Mouse (Mus musculus): ENCODE results near the gene Ubash3b.

The Ubash3b gene

DNA sequence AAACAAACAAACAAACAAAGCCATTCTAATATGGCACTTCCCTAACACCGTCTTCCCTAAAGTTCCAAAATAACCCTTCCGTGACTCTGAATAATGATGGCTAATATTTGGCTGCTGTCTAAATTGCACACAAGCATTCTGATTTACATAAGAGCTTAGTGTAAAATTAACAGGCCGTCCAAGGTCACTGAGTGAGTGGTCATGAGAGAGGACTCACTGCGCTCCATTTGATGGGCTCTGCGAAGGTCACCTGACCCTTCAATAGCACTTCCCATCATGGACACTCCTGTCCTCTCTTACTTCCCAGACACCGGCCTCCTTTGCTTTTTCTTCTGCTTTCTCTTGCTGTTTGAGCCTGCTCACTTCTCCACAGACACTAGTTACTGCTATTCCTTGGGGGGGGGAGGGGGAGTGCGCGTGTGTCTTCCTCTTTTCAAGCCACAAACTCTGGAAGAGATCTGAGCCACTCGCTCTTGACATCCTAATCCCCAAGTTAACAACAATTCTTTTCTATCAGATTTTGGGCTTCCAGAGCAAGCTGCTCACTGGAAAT, 73.6 kb downstream of the Ubash3b start:
- DNase-seq, result peak; percentile 51 to 66

DNA sequence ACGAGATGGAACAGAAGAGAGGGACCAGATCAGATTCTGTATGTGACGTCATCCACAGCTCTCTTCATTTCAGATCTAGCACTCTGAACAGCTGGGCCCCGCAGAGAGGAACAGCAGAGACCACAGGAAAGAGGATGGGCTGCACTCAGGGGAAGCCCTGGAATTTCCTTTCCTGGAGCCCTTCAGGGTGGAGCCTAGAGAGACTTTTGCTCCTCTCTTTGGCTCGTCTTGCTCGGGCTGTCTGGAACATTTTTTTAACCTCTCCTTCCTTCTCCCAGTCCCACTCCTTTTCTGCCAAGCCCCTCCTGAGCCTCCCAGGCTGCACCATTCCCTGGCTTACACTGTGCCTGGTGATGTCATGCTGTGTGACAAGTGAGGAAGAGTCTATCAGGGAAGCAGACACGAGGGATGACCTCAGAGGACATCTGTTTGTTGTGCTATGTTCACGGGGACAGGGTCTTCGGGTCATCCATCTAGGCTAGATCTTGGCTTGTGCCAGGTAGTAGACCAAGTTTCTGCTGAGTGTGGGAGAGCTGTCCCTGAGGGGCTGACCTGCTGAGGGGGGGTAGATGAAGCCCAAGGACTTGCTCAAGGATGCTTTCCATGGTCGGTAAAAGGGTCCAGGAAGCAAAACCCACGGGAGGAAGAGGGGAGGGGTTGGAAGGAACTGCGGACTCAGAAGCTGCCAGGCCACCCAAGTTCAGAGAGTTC, 77.2 kb downstream of the Ubash3b start:
- peak in 1 of 2 experiments; percentile 19 for DNase-seq

DNA sequence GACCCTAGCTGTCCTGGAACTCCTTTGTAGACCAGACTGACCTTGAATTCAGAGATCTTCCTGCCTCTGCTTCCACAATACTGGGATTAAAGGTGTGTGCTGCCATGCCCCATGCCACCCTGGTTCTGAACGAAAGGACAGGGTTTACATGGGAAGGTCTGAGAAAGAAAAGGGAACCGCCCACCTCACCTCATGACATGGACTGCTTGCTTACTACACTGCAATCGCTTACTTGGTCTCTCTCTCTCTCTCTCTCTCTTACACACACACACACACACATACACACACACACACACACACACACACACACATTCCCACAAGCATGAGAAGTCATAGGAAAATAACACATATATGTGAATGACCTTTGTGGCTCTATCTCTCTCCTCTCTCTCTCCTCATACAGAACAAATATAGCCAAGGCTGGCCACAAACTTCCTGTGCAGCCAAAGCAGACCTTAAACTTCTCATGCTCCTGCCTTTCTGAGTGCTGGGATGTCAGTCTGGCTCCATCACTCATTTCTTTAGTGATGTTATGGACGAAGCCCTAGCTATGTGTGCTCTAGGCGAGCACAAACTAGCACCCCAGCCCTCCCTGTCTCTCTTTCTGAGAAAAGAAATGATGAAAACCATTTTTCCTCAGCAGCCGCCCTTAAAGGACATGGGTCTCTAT, 78.0 kb downstream of the Ubash3b start:
- DNase-seq, result no peak

DNA sequence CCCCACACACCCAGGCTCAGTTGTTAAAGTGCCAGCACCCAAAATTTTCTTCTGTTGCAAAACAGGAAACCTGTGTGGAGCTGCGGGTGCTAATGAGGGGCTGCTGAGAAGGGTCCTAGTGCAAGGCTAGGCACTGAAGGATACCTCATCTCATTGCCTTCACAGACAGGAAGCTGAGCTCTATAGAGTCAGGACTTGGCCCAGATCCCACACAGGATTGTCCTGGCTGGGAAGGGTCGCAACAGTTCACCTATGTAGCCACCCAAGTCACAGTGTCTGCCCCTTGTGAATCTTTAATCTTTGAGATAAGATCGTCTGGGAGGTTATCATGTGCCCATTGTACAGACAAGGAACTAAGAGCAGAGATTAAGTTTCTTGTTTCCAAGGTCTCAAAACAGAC, 78.6 kb downstream of the Ubash3b start:
- DNase-seq, result no peak

DNA sequence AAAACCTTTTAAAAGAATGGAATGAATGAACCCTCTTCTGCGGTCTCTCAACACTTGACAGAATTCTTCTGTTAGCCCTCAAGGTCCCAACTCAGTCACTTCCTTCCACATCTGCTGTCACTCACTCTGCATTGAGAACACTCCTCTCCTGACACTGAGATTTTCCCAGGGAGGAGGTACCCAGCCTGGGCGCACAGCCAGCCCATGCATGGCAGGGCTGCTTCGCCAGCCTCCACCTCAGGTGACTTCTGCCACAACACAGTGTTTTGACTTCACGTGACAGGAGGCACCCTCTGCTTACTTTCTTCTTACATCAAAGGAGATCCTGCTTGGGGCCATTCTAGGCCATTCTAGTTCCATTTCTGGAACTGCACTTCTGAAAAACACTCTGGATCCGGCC, 80.6 kb downstream of the Ubash3b start:
- DNase-seq, result peak; percentile 39 to 51

DNA sequence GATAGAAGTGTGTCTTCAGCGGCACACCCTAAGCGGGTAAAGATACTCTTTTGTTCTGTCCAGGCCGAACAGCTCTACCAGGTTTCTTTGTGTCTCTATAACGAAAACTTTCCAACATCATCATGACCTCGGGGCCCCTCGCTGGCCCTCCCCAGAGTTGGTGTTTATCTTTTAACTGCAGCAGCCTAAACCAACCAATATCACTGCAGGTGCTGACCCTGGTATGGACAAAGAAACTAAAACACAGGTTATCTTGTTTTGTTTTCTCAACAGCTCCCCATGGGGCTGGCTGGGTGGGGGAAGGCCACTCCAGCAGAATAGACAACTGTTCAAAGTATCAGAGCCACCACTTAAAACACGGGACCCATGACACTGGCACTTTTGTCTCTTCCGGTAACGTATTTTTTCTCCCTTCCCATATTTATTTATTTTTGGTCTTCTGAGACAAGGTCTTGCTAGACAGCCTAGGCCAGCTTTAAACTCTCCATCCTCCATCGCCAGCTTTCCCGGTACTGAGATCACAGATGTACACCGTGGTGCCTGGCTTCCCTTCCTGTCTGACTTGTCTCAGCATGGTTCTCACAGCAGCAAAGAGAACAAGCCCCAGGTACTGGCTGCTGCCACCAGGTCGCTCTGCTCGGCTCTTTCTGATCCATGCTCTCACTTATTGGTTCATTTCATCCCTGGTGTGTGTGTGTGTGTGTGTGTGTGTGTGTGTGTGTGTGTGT, 81.9 kb downstream of the Ubash3b start:
- no peak for DNase-seq

DNA sequence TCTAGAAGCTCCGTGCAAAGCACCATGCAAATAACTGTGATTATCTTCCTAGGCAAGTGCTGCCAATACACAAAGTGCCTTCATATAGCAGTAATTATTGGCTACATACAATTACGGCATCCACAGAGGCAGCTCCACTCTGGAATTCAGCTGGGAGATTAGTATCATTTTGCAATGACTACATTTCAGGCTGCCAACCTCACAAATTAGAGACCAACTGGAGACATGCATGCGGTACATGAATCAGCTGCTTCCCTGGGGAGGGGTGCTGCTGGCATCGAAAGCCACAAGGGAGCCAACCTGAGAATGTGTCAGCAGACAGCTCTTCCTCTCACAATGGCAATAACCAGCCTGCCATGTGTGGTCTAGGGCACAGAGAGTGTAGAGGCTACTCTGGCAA, 83.3 kb downstream of the Ubash3b start:
- DNase-seq, result no peak

DNA sequence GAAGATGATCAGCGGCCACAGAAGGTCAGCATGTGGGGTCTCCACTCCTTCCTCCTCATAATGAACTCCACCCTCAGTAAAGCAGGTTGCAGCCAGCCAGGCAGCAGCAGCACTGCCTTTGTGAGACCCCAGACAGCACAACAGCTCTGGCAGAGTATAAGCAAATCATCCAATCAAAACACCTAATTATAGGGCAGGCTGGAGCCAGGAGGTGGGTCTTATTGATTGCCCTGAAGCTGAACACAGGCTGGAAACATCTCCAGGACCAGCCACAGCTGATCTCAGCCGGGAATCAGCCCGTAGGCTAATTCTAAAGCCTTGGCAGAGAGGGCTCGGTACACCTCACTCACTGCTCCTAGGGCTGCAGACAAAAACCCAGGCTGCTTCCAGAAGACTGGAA, 85.3 kb downstream of the Ubash3b start:
- no peak for DNase-seq

DNA sequence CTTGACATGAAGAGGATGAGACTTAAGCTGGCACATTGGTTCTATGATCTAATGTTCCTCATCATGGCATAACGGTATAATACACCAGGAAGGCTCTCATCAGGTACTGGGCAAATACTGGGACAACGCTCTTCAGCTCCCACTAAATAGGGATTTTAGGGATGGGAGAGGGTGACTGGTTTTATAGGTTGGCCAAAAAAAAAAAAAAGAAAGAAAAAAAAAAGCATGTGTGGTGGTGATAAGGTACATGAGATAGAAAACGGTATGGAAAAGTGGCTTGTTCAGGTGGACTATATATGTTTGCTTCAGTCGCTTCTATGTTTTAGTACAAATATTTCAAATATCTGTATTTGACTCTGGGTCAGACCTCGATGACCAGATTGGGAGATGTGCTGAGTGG, 86.0 kb downstream of the Ubash3b start:
- DNase-seq, result no peak

DNA sequence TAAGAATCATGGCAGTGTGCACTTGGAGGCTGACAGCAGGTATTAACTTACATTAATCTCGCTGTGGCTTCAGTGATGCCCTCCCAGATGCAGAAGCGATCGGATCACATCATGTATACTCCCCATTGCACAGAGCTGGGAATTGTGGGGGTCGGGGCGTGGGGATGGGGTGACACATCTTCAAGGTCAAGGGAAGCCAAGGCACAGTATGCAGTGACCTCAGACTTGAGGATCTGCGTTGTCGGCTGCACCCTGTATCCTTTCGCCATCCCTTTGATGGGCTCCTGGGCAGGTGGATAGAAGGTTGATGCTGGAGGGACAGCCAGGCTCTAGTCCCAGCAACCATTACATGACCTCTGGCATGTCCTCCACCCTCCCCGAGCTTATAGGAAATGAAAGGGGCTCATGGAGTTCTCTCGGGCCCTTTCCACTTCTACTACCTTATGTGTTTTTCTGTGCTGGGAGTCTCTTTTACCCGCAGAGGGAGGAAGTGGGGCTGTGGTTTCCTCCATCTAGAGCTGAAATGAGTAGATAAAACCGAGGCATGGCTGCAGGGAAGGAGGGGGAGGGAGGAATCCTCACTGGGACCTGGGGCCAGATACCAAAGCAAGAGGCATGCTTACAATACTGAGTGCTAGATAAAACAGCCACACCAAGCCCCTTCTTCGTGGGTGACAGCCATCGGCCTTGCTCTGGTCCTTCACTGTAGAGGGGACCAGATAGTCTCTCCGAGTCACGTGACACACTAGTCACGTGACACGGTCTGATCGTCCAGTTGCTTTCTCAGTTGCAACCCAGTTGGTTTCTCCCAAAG, 88.1 kb downstream of the Ubash3b start:
- DNase-seq, result no peak

DNA sequence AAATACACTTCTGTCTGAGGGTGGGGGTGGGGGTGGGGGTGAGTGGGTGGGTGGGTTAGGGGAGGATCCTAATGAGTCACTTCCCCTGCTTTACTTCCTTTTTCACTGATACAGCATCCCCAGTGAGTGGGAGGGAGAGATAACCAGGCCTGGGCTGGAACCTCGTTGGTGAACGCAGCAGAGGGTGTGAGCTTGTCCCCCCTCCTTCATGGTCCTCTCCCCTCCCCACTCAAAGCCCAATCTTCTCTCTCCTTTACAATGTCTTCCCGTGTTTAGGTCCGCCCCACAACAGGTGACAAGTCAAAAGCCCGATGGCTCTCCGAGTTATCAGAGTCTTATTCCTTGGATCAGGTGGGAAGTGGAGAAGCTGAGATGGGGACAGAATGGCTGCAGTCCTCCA, 88.7 kb downstream of the Ubash3b start:
- DNase-seq, result no peak

DNA sequence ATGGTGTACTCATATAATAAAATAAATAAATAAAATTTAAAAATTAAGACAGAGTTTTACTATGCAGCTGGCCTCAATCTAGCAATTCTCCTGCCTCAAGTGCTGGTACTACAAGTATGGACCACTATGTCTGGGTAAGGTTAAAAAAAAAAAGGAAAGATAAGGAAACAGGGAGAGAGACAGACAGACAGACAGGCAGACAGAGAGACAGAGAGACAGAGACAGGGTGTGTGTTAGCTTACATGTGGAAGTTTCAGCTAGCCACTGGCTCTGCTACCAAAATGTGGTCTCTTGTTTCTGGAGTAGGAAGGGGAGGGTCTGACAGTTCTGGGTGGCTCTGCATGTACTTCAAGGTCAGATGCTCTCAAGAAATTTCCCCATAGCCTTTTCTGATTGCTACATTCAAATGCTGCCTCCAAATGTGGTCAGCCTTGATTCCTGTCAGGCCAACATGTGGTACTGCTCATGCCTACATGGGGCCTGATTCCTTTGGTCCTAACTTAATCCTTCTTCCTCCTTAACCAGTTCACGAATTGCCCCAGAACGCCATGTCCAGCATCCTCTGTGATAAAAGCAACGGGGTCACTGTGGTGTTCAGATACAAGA, 89.5 kb downstream of the Ubash3b start:
- no peak for DNase-seq

DNA sequence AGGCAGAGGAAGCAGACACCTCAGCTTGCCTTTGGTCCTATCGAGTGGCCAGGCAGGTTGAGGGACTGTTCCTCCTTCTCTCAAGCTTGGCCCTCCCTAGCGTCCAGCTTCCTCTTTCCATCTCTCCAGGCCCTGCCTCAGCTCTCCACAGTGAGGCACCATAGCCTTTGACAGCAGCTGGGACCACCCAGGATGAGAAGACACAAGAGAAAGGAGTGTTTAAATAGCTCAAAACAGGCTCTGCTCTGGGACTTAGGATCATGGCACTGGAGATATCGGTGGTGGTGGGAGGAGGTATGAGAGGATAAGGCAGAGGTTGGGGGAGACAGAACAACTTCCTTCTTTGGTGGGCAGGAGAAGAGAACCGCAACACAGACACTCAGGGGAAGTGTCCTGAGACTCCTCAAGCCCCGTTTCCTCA, 90.7 kb downstream of the Ubash3b start:
- DNase-seq, result no peak

DNA sequence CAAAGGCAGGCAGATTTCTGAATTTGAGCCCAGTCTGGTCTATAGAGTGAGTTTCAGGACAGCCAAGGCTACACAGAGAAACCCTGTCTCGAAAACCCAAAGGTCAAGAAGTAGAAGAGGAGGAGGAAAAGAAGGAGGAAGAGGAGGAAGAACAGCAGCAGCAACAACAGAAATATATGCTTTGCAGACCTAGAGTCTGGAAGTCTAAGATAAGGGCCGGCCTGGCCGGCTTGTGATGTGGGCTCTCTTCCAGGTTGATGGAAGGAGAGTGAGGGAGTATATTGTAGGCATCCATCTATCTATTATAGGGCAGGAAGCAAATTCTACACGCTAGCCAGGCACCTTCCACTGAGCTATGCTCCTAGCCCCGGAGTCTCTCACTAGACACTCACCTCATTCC, 92.0 kb downstream of the Ubash3b start:
- no peak for DNase-seq

DNA sequence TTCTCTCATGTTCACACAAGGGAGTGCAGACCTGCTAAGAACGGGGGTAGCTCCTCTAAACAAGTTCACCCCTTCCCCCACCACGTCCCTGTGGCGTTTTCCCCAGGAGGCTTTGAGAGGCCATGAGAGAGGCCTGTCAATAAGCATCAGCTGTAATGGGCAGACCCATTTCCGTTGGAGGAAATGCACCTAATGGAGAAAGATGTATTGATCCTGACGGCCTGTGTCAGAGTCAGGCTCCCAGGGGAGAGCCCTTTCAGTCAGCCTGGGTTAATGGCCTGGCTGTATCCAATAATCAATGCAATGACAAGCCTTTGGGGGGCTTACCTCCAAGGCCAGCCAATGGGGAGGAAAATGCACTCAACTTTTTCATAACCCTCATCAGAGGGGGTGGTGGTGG, 100.1 kb downstream of the Ubash3b start:
- DNase-seq, result no peak

DNA sequence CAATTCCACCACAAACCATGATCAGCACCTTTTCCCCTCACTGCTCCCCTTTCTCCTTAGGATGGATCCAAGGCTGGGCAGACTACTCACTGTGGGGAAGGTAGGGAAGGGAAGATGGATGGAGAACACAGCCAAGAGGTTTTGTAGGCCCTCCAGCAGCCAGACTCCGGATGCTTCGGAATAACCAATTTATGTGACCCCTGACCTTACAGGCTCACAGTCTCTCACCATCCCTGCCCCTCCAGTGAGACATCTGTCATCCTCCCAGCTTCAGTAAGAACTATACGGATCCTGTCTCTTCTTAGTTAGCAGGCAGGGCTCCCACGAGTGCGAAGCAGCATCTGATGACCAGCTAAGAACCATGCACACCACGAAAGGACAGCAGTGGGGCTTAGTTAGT, 100.9 kb downstream of the Ubash3b start:
- DNase-seq, result no peak

DNA sequence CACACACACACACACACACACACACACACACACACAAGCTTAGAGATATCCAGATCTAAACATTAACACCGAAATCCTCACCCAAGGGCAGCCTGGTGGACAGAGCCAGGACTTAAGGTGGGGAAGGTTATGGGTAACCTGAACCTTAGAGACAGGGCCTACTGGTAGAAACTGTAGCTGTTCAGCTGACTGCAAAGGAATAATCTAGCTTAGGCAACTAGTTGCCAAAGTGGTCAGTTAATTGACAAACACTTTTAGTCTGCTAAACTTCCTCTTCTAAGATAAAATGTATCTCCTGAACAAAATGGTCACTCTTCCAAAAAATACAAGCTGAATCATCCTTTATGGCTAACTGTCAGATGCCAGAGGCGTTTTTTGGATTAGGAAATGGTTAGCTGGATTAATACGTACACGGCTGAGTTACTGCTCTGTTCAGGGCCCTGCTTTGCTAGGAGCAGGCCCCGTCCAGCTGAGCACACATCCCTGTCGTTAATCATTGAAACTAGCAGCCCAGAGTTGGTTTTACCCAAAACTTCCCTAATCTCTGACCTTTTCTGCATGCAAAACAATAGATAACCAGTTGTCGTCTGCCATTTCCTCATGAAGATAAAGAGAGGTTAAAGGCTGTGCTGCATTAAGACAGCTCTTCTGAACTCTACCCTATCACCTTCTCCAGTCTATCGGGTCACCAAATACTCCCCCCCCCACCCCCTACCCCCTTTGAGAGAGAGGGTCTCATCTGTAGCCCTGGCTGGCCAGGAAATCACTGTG, 102.5 kb downstream of the Ubash3b start:
- no peak for DNase-seq

DNA sequence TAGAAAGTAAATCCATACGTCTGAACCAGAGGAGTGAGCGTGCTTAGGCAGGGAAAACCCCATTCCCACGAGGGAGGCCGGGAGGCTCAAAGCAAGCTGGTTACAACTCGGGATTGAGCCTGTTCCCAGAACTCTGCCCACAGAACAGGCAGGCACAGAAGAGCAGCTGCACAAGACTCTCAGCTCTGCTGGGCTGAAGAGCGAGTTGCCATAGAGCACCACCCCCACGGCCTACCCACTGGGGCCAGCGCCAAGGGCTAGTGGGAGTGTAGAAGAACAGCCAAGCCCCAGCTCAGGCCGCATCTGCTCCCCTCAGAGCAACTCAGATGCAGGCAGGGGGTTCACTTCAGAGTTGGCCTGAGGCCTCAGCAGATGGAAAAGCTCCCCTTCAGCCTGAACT, 107.3 kb downstream of the Ubash3b start:
- DNase-seq, result no peak

DNA sequence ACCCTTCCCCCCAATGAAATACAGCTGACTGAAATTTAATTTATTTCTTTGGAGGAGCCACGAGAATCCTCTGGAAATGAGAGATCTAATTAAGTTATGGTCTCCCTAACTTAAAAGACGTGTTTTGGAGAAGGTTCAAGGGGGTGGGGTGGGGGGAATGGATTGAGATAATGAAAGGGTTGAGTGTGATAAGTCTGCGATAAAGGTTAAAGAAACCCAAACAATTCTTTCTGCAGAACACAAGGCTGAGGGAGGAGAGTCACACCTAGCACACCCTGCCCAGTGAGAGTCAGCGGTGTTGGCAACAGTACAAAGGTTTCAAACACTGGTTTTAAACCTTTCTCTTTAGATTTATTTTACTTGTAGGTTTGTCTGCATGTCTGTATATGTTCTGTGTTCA, 108.0 kb downstream of the Ubash3b start:
- no peak for DNase-seq

DNA sequence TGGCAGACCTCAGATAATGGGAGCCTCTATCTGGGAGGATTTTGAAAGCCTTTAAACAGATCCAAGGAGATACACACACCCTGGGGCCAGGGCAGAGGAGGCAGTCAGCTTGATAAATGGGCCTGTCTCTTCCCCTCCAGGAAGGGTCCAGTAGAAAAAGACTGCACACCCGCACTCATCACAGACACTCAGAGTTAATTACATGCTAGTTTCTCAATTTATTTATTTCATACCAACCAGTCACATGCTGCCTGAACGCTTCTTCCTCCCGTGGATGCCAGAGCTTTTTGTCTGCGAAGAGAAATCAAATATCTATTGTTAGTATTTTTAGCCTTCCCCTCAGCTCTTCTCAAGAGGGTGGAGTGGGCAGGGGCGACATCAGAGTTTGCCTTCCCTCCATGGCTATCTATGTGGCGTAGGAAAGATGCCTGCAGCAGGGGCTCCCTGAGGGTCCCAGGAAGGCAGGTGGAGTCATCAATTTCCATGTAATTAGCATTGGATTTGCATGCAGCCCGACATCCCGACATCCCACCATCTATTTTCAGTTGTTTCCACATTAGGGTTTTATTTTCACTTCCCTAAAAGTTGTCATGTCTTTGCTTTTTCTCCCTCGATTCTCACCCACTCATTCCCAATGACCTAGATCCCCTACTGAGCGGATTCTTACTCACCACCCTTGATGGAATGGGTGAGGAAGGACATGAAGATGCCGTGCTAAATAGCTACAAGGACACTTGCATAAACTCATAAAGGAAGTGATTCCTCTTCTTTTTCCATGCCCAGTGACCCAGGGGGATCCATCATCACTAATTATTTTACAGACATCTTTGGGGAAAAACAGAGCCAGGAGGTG, 110.2 kb downstream of the Ubash3b start:
- no peak for DNase-seq

Measured in kidney, adult 8-10 months (tissue).